Mouse (Mus musculus) left cerebral cortex, postnatal 10 days (tissue): ENCODE results near the gene Cnnm3. TPM values are rescaled to one million over a fixed set of nuclear protein-coding genes. Genes with fewer than 3 reads are reported as not detected.
A peak's percentile ranks its signal among the peaks of the same experiment; 100 is the strongest.

Source experiments
- DNase-seq, 2 experiments: peaks; one replicate each; pipeline ENCODE4 v3.0.0; 2021 to 2022; ENCODE audit warnings: low spot score in 2 of 2, mixed read lengths in 1 of 2; ENCODE audit errors: extremely low spot score in 1 of 2
- intact Hi-C: fragments of 180-260 bp; cut with DNase I; formaldehyde crosslinking; loops from one replicate; pipeline ENCODE4 v1.15.1; 2025
- total RNA-seq, 2 experiments: library from RNA; stranded (reverse); gene quantifications; 2 replicates each; pipeline ENCODE4 v1.2.3; 2021

The Cnnm3 gene
- total RNA-seq = 10 to 100 TPM; 30.3 to 34.1 TPM

- peak; percentile 97 to 100 for DNase-seq
- intact Hi-C loops = no loop called here
These were observed at the start of gene Cnnm3 for GRCm38 (mm10) chr1:36511289-36512021. TSS of gene Cnnm3 (plus strand) at chr1:36511867.

- DNase-seq = no peak
- intact Hi-C loops = no loop called here
These were observed 46.0 kb upstream of the Cnnm3 start for GRCm38 (mm10) chr1:36465641-36466160.

GRCm38 (mm10) chr1:36467446-36467845 is 44.2 kb upstream of the Cnnm3 start:
- intact Hi-C loops = no loop called here
- DNase-seq = no peak

- intact Hi-C loops = loop anchor here (5.0 to 10.0 kb wide), 2 partner anchors 38 to 105 kb away; partner anchors contain the start of gene Kansl3
- DNase-seq = no peak
These were observed 41.7 kb upstream of the Cnnm3 start for GRCm38 (mm10) chr1:36469811-36470444.

- intact Hi-C loops = loop anchor here (5.0 to 10.0 kb wide), 2 partner anchors 39 to 107 kb away; partner anchors contain the start of gene Kansl3
- DNase-seq = peak; percentile 77 to 94
These were observed 40.2 kb upstream of the Cnnm3 start, which contains the start of gene Cnnm4 for GRCm38 (mm10) chr1:36471181-36472105. TSS of gene Cnnm4 (plus strand) at chr1:36471620.

- intact Hi-C loops = loop anchor here (5.0 to 10.0 kb wide), 2 partner anchors 40 to 107 kb away; partner anchors contain the start of gene Kansl3
- no peak for DNase-seq
These were observed 39.6 kb upstream of the Cnnm3 start for GRCm38 (mm10) chr1:36472106-36472440.

- no peak for DNase-seq
- intact Hi-C loops = loop anchor here (5.0 to 10.0 kb wide), 2 partner anchors 41 to 108 kb away; partner anchors contain the start of gene Kansl3
These were observed 38.4 kb upstream of the Cnnm3 start for GRCm38 (mm10) chr1:36473211-36473780.

GRCm38 (mm10) chr1:36474646-36475045 is 37.0 kb upstream of the Cnnm3 start:
- DNase-seq = no peak
- intact Hi-C loops = loop anchor here (5.0 to 10.0 kb wide), 2 partner anchors 42 to 110 kb away; partner anchors contain the start of gene Kansl3

- DNase-seq = no peak
- intact Hi-C loops = loop anchor here (10.0 kb wide), 1 partner anchor 111 kb away; the partner anchor contains the start of gene Kansl3
These were observed 36.1 kb upstream of the Cnnm3 start for GRCm38 (mm10) chr1:36475480-36476110.

- DNase-seq = no peak
- intact Hi-C loops = loop anchor here (10.0 kb wide), 1 partner anchor 112 kb away; the partner anchor contains the start of gene Kansl3
These were observed 35.2 kb upstream of the Cnnm3 start for GRCm38 (mm10) chr1:36476426-36476825.

- intact Hi-C loops = loop anchor here (10.0 kb wide), 1 partner anchor 114 kb away; the partner anchor contains the start of gene Kansl3
These were observed 33.3 kb upstream of the Cnnm3 start for GRCm38 (mm10) chr1:36478343-36478795.

GRCm38 (mm10) chr1:36479903-36480899 is 31.5 kb upstream of the Cnnm3 start:
- intact Hi-C loops = loop anchor here (10.0 kb wide), 1 partner anchor 115 kb away; the partner anchor contains the start of gene Kansl3
- DNase-seq = no peak

More at GRCm38 (mm10) chr1:36478343-36478795, 33.3 kb upstream of the Cnnm3 start:
- DNase-seq = no peak

GRCm38 (mm10) chr1:36483825-36484224 is 27.8 kb upstream of the Cnnm3 start:
- no peak for DNase-seq
- intact Hi-C loops = no loop called here

GRCm38 (mm10) chr1:36485080-36485479 is 26.6 kb upstream of the Cnnm3 start:
- intact Hi-C loops = no loop called here
- no peak for DNase-seq

- intact Hi-C loops = no loop called here
- DNase-seq = no peak
These were observed 24.6 kb upstream of the Cnnm3 start for GRCm38 (mm10) chr1:36487111-36487510.

- DNase-seq = no peak
- intact Hi-C loops = no loop called here
These were observed 22.0 kb upstream of the Cnnm3 start for GRCm38 (mm10) chr1:36489661-36490060.
